Mouse (Mus musculus) right cerebral cortex, adult 18-20 months (tissue): Measurements from ENCODE around the gene Fgfr4.

Experiments used
- DNase-seq: peaks from one replicate; pipeline ENCODE4 v3.0.0; 2022; ENCODE audit warnings: mixed read lengths

Gene Fgfr4

GRCm38 (mm10) chr13:55152621-55153415 lies at the start of gene Fgfr4:
Gene Fgfr4 (plus strand): TSS chr13:55152640.
- no peak for DNase-seq

- no peak for DNase-seq
Measured at GRCm38 (mm10) chr13:55103351-55103750, 49.1 kb upstream of the Fgfr4 start.

- DNase-seq: peak; percentile 98
Measured at GRCm38 (mm10) chr13:55105045-55105952, 47.1 kb upstream of the Fgfr4 start, which contains the start of gene Zfp346. Gene Zfp346 (plus strand): TSS chr13:55105311.

- DNase-seq: peak; percentile 7
Measured at GRCm38 (mm10) chr13:55105953-55106691, 46.3 kb upstream of the Fgfr4 start.

- DNase-seq: no peak
Measured at GRCm38 (mm10) chr13:55107116-55107515, 45.3 kb upstream of the Fgfr4 start.

GRCm38 (mm10) chr13:55107694-55108093 lies 44.7 kb upstream of the Fgfr4 start:
- DNase-seq: peak; percentile 44

- DNase-seq: no peak
Measured at GRCm38 (mm10) chr13:55114375-55114774, 38.1 kb upstream of the Fgfr4 start.

- DNase-seq: no peak
Measured at GRCm38 (mm10) chr13:55124903-55125302, 27.5 kb upstream of the Fgfr4 start.

- DNase-seq: no peak
Measured at GRCm38 (mm10) chr13:55133448-55133847, 19.0 kb upstream of the Fgfr4 start, which contains the start of gene Gm17617. Gene Gm17617 (minus strand): TSS chr13:55133548.

GRCm38 (mm10) chr13:55135382-55135781 lies 17.1 kb upstream of the Fgfr4 start:
- DNase-seq: no peak

- no peak for DNase-seq
Measured at GRCm38 (mm10) chr13:55140271-55140670, 12.2 kb upstream of the Fgfr4 start.

GRCm38 (mm10) chr13:55153951-55154350 lies 1.5 kb downstream of the Fgfr4 start:
- no peak for DNase-seq

- no peak for DNase-seq
Measured at GRCm38 (mm10) chr13:55162365-55162764, 9.9 kb downstream of the Fgfr4 start.

GRCm38 (mm10) chr13:55163553-55163952 lies 11.1 kb downstream of the Fgfr4 start:
- DNase-seq: no peak

- DNase-seq: no peak
Measured at GRCm38 (mm10) chr13:55165831-55166339, 13.4 kb downstream of the Fgfr4 start.

- DNase-seq: no peak
Measured at GRCm38 (mm10) chr13:55166806-55167725, 14.6 kb downstream of the Fgfr4 start.

- no peak for DNase-seq
Measured at GRCm38 (mm10) chr13:55167798-55168197, 15.4 kb downstream of the Fgfr4 start.

- DNase-seq: no peak
Measured at GRCm38 (mm10) chr13:55168255-55168654, 15.8 kb downstream of the Fgfr4 start.

GRCm38 (mm10) chr13:55168958-55169369 lies 16.5 kb downstream of the Fgfr4 start:
- peak; percentile 48 for DNase-seq

- DNase-seq: peak; percentile 63
Measured at GRCm38 (mm10) chr13:55171517-55172335, 19.3 kb downstream of the Fgfr4 start.
